Mouse (Mus musculus): ENCODE measurements around the gene Gm11116. TPM values are rescaled to one million over a fixed set of nuclear protein-coding genes. Genes with fewer than 3 reads are reported as not detected.

Gm11116 gene
- not detected in 2 replicates for polyA plus RNA-seq (2012; rRNA removed; ENCODE audit: low replicate concordance)

DNA sequence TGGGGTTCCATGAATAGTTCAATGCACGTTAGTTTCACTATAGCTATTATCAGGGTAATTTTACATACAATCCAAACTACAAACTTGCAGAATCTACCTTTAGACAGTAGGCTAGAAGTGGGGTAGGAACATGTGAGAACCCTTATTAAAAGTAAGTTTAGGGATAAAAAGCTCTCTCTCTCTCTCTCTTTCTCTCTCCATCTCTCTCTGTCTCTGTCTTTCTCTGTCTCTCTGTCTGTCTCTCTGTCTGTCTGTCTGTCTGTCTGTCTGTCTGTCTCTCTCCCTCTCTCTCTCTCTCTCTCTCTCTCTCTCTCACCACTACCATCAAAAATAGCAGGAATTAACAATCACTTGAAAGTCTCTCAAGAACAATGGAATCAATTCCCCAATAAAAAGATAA lies at the start of gene Gm11116:
Gene Gm11116, minus strand, starts transcription at position 101 of the 400 bp plus-strand sequence.

DNA sequence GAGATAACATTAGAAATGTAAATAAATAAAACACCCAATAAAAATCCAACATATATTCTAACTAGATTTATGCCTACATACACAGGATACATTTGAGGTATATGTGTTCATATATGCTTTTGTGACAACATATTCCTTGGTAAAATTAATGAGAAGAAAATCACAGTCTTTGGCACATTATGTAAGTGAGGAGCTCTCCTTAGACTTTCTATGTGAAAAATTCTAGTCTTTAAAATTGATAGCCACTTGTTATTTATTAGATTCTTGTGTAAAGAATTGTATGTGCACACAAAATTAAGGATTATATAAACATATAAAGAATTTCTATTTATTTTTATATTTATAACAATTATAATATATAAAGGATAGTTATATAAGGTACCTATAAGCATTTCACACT lies 42.7 kb upstream of the Gm11116 start, which contains the start of gene Gm11115:
Gene Gm11115, minus strand, starts transcription at position 101 of the 400 bp plus-strand sequence.

DNA sequence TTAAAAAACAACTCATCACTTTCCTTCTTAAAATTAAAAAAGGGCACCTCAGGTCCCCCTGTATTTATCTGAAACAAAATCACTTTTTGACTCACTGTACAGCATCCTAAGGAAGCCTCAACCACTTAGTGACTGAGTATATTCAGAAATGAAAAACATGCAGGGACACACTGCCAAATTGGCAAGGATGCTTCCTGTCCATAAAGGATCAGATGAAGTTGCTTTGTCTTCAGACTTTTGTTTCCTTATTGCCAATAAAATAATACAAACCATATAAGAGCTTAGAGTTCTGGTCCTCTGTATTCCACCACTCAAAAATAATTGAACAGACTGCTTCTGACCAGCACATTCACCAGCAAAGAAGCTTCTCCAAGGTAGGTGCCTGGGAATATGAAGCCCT lies 25.1 kb downstream of the Gm11116 start, which contains the start of gene Smr2:
Gene Smr2, plus strand, starts transcription at position 301 of the 400 bp plus-strand sequence.

Other genes with a start within 250 kb of the Gm11116 start
- not detected in 2 replicates for gene Odam, start 226.5 kb downstream of the Gm11116 start, polyA plus RNA-seq (2012; rRNA removed; ENCODE audit: low replicate concordance)
- 43.5 and 106 TPM in 2 replicates for gene Csn3, start 186.0 kb downstream of the Gm11116 start, polyA plus RNA-seq (2012; rRNA removed; ENCODE audit: low replicate concordance)
- gene 2310003L06Rik, start 142.1 kb downstream of the Gm11116 start, polyA plus RNA-seq (2012; rRNA removed; ENCODE audit: low replicate concordance): not detected in 2 replicates
- gene Gm28434, start 142.0 kb downstream of the Gm11116 start, polyA plus RNA-seq (2012; rRNA removed; ENCODE audit: low replicate concordance): not detected in 2 replicates
- gene Cabs1, start 132.1 kb downstream of the Gm11116 start, polyA plus RNA-seq (2012; rRNA removed; ENCODE audit: low replicate concordance): not detected in 2 replicates
- not detected in 2 replicates for gene Smr3a, start 109.0 kb downstream of the Gm11116 start, polyA plus RNA-seq (2012; rRNA removed; ENCODE audit: low replicate concordance)
- gene Smr2, start 25.0 kb downstream of the Gm11116 start, polyA plus RNA-seq (2012; rRNA removed; ENCODE audit: low replicate concordance): not detected in 2 replicates
- gene Gm11115, start 42.6 kb upstream of the Gm11116 start, polyA plus RNA-seq (2012; rRNA removed; ENCODE audit: low replicate concordance): not detected in 2 replicates
- not detected in 2 replicates for gene Gm7714, start 157.4 kb upstream of the Gm11116 start, polyA plus RNA-seq (2012; rRNA removed; ENCODE audit: low replicate concordance)
- gene Prol1, start 205.8 kb upstream of the Gm11116 start, polyA plus RNA-seq (2012; rRNA removed; ENCODE audit: low replicate concordance): not detected in 2 replicates

Data from mammary gland, adult 2 months (tissue).